Mouse (Mus musculus): ENCODE measurements around the gene Htra3. TPM values are rescaled to one million over a fixed set of nuclear protein-coding genes. Genes with fewer than 3 reads are reported as not detected.

The Htra3 gene
- polyA plus RNA-seq (2015; fragmentation: Nextera tagmentation; extraction: Ambion mirVana), result 53.5 and 58.1 TPM in 2 replicates

DNA sequence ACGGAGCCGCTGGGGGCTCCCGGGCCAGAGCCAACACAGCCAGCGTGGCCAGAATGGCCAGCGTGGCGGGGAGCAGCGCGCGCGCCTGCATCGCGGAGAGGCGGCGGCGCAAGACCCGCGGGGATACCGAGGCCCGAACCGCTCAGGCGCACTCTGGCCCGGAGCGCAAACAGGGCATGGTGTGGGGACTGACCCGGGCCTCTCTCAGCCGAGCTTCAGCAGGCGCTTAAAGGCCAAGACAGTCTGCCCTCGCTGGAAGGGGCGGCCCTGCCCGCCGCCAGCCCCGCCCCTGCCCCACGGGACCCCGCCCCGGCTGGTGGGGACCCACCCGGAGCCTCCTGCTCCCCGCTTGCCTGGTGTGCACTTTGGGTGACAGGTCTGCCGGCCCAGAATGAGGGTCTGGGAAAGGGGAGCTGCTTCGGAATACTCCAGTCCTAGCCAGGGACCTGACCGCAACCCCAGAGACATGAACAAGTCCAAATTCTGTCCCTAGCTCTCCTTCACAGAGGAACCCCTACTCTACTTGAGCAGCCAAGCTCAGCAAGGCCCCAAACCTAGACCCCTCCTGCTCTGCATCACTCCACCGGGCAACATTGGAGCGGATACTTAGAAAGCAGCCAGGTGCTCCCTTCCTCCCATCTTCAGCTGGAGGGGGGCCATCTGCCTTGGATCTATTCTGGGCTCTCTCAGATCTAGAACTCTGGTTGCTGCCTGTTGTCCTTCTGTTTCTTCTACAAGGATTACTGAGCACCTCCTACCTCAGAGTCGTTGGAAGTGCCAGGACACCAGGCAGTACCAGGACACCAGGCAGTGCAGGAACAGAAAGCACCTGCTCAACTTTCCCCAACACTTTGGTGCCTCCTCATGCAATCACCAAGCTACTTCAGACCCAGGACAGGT lies at the start of gene Htra3:
Gene Htra3 (minus strand): TSS at position 527 of the 900 bp plus-strand sequence.
- peak within 1 kb of the TSS; percentile 39; the same call in 1 of the 2 replicates for H3K27ac ChIP-seq (ENCODE audit: low read length)
- H3K4me2 ChIP-seq (ENCODE audit: low read depth, low read length), result peak within 1 kb of the TSS; percentile 91
- no peaks in the 10 kb centered on the region for H3K36me3 ChIP-seq (ENCODE audit: control insufficient read depth, insufficient read depth, low read length)
- H3K4me3 ChIP-seq (ENCODE audit: low read length), result peak within 1 kb of the TSS; percentile 57
- peaks cover 15% of the 10 kb centered on the region for H3K4me1 ChIP-seq (ENCODE audit: control insufficient read depth, insufficient read depth, low read length)
- H3K9ac ChIP-seq (ENCODE audit: low read depth, low read length), result peak within 1 kb of the TSS; percentile 75
- peak; percentile 63; the same call in 1 of the 2 replicates for ATAC-seq
- H3K9me3 ChIP-seq (ENCODE audit: control insufficient read depth, low read length), result no peaks in the 10 kb centered on the region
- H3K27me3 ChIP-seq (replicated peaks; ENCODE audit: control insufficient read depth, insufficient read depth, low read length), result peaks cover 12% of the 10 kb centered on the region
- WGBS, result 8% methylated on average over 42 of the region's 42 CpGs

- Histone ChIP-seq H3K4me3 (ENCODE audit: low read length) (peak overlapping the region; percentile 7), H3K4me1 (ENCODE audit: control insufficient read depth, insufficient read depth, low read length) (peaks cover 18% of the 10 kb centered on the region), H3K36me3 (ENCODE audit: control insufficient read depth, insufficient read depth, low read length) (no peaks in the 10 kb centered on the region), H3K9me3 (ENCODE audit: control insufficient read depth, low read length) (no peaks in the 10 kb centered on the region), H3K27me3 (replicated peaks; ENCODE audit: control insufficient read depth, insufficient read depth, low read length) (no peaks in the 10 kb centered on the region), H3K4me2 (ENCODE audit: low read depth, low read length) (no peak overlapping the region), H3K9ac (ENCODE audit: low read depth, low read length) (0 out of 2 replicates have a peak overlapping the region, but pooled peaks have one; percentile 38), H3K27ac (ENCODE audit: low read length) (peak overlapping the region; percentile 62)
- ATAC-seq, result peak; percentile 82
- WGBS, result 41% methylated on average over 11 of the region's 11 CpGs
Observed at GRCm38 (mm10) chr5:35728957-35729460, 49.4 kb upstream of the Htra3 start.

GRCm38 (mm10) chr5:35728344-35728956 lies 48.9 kb upstream of the Htra3 start:
- no peaks in the 10 kb centered on the region for H3K9me3 ChIP-seq (ENCODE audit: control insufficient read depth, low read length)
- H3K4me2 ChIP-seq (ENCODE audit: low read depth, low read length), result peak overlapping the region; percentile 17
- no peaks in the 10 kb centered on the region for H3K27me3 ChIP-seq (replicated peaks; ENCODE audit: control insufficient read depth, insufficient read depth, low read length)
- H3K4me1 ChIP-seq (ENCODE audit: control insufficient read depth, insufficient read depth, low read length), result peaks cover 15% of the 10 kb centered on the region
- H3K4me3 ChIP-seq (ENCODE audit: low read length), result peak overlapping the region; percentile 7
- peak overlapping the region; percentile 62 for H3K27ac ChIP-seq (ENCODE audit: low read length)
- 77% methylated on average over 12 of the region's 12 CpGs for WGBS
- no peaks in the 10 kb centered on the region for H3K36me3 ChIP-seq (ENCODE audit: control insufficient read depth, insufficient read depth, low read length)
- 0 out of 2 replicates have a peak overlapping the region, but pooled peaks have one; percentile 6 for H3K9ac ChIP-seq (ENCODE audit: low read depth, low read length)
- ATAC-seq, result no peak

- H3K9ac ChIP-seq (ENCODE audit: low read depth, low read length), result no peak overlapping the region
- H3K27ac ChIP-seq (ENCODE audit: low read length), result no peak overlapping the region
- no peak for ATAC-seq
- H3K4me3 ChIP-seq (ENCODE audit: low read length), result no peak overlapping the region
- no peaks in the 10 kb centered on the region for H3K27me3 ChIP-seq (replicated peaks; ENCODE audit: control insufficient read depth, insufficient read depth, low read length)
- H3K4me2 ChIP-seq (ENCODE audit: low read depth, low read length), result no peak overlapping the region
- H3K36me3 ChIP-seq (ENCODE audit: control insufficient read depth, insufficient read depth, low read length), result no peaks in the 10 kb centered on the region
- H3K4me1 ChIP-seq (ENCODE audit: control insufficient read depth, insufficient read depth, low read length), result peaks cover 19% of the 10 kb centered on the region
- WGBS, result 91% methylated on average over 5 of the region's 5 CpGs
- H3K9me3 ChIP-seq (ENCODE audit: control insufficient read depth, low read length), result no peaks in the 10 kb centered on the region
Observed at GRCm38 (mm10) chr5:35727447-35727846, 47.9 kb upstream of the Htra3 start.

GRCm38 (mm10) chr5:35725840-35726239 lies 46.3 kb upstream of the Htra3 start:
- 75% methylated on average over 3 of the region's 3 CpGs for WGBS
- H3K4me1 ChIP-seq (ENCODE audit: control insufficient read depth, insufficient read depth, low read length), result peaks cover 27% of the 10 kb centered on the region
- no peaks in the 10 kb centered on the region for H3K27me3 ChIP-seq (replicated peaks; ENCODE audit: control insufficient read depth, insufficient read depth, low read length)
- H3K4me3 ChIP-seq (ENCODE audit: low read length), result no peak overlapping the region
- H3K27ac ChIP-seq (ENCODE audit: low read length), result no peak overlapping the region
- ATAC-seq, result no peak
- H3K9ac ChIP-seq (ENCODE audit: low read depth, low read length), result no peak overlapping the region
- H3K4me2 ChIP-seq (ENCODE audit: low read depth, low read length), result no peak overlapping the region
- H3K36me3 ChIP-seq (ENCODE audit: control insufficient read depth, insufficient read depth, low read length), result no peaks in the 10 kb centered on the region
- no peaks in the 10 kb centered on the region for H3K9me3 ChIP-seq (ENCODE audit: control insufficient read depth, low read length)

GRCm38 (mm10) chr5:35723900-35724299 lies 44.3 kb upstream of the Htra3 start:
- Histone ChIP-seq H3K27me3 (replicated peaks; ENCODE audit: control insufficient read depth, insufficient read depth, low read length) (no peaks in the 10 kb centered on the region), H3K27ac (ENCODE audit: low read length) (no peak overlapping the region), H3K4me3 (ENCODE audit: low read length) (no peak overlapping the region), H3K36me3 (ENCODE audit: control insufficient read depth, insufficient read depth, low read length) (no peaks in the 10 kb centered on the region), H3K9ac (ENCODE audit: low read depth, low read length) (no peak overlapping the region), H3K9me3 (ENCODE audit: control insufficient read depth, low read length) (no peaks in the 10 kb centered on the region), H3K4me2 (ENCODE audit: low read depth, low read length) (no peak overlapping the region), H3K4me1 (ENCODE audit: control insufficient read depth, insufficient read depth, low read length) (peaks cover 36% of the 10 kb centered on the region)
- ATAC-seq, result no peak
- WGBS, result 65% methylated on average over 5 of the region's 5 CpGs

- Histone ChIP-seq H3K36me3 (ENCODE audit: control insufficient read depth, insufficient read depth, low read length) (no peaks in the 10 kb centered on the region), H3K4me3 (ENCODE audit: low read length) (no peak overlapping the region), H3K9me3 (ENCODE audit: control insufficient read depth, low read length) (no peaks in the 10 kb centered on the region), H3K9ac (ENCODE audit: low read depth, low read length) (no peak overlapping the region), H3K4me2 (ENCODE audit: low read depth, low read length) (no peak overlapping the region), H3K4me1 (ENCODE audit: control insufficient read depth, insufficient read depth, low read length) (peaks cover 43% of the 10 kb centered on the region), H3K27ac (ENCODE audit: low read length) (no peak overlapping the region), H3K27me3 (replicated peaks; ENCODE audit: control insufficient read depth, insufficient read depth, low read length) (no peaks in the 10 kb centered on the region)
- ATAC-seq, result no peak
- WGBS, result 52% methylated on average over 2 of the region's 2 CpGs
Observed at GRCm38 (mm10) chr5:35722654-35723053, 43.1 kb upstream of the Htra3 start.

GRCm38 (mm10) chr5:35721933-35722332 lies 42.4 kb upstream of the Htra3 start:
- no peak for ATAC-seq
- Histone ChIP-seq H3K9me3 (ENCODE audit: control insufficient read depth, low read length) (no peaks in the 10 kb centered on the region), H3K27me3 (replicated peaks; ENCODE audit: control insufficient read depth, insufficient read depth, low read length) (no peaks in the 10 kb centered on the region), H3K4me2 (ENCODE audit: low read depth, low read length) (no peak overlapping the region), H3K4me1 (ENCODE audit: control insufficient read depth, insufficient read depth, low read length) (peaks cover 49% of the 10 kb centered on the region), H3K9ac (ENCODE audit: low read depth, low read length) (no peak overlapping the region), H3K4me3 (ENCODE audit: low read length) (no peak overlapping the region), H3K36me3 (ENCODE audit: control insufficient read depth, insufficient read depth, low read length) (no peaks in the 10 kb centered on the region), H3K27ac (ENCODE audit: low read length) (no peak overlapping the region)
- WGBS, result 82% methylated on average over 2 of the region's 2 CpGs

DNA sequence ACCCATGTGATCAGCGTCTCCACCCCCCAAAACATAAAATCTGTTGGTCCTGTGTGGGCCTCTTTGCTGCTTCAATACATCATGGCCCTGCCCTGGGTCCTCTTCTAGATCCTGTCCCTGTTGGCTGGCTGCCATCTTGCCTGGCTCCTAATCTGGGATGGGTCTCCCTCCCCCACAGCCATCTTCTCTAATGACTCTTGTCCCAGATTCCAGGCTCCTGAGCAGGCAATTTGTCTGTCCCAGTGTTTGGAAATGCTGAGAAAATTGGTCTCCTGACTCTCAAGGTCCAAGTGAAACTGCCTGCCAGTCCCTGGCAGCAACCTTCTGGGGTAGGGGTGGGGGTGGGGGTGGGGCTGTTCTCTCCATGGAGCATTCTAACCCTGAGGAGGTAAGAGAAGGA lies 40.3 kb upstream of the Htra3 start:
- no peaks in the 10 kb centered on the region for H3K9me3 ChIP-seq (ENCODE audit: control insufficient read depth, low read length)
- H3K36me3 ChIP-seq (ENCODE audit: control insufficient read depth, insufficient read depth, low read length), result no peaks in the 10 kb centered on the region
- WGBS, result 79% methylated on average over 1 of the region's 1 CpGs
- H3K4me2 ChIP-seq (ENCODE audit: low read depth, low read length), result no peak overlapping the region
- no peaks in the 10 kb centered on the region for H3K27me3 ChIP-seq (replicated peaks; ENCODE audit: control insufficient read depth, insufficient read depth, low read length)
- no peak overlapping the region for H3K9ac ChIP-seq (ENCODE audit: low read depth, low read length)
- H3K4me3 ChIP-seq (ENCODE audit: low read length), result no peak overlapping the region
- H3K4me1 ChIP-seq (ENCODE audit: control insufficient read depth, insufficient read depth, low read length), result peaks cover 49% of the 10 kb centered on the region
- ATAC-seq, result no peak
- peak overlapping the region; percentile 28 for H3K27ac ChIP-seq (ENCODE audit: low read length)

All from intestine, embryonic 16.5 days (tissue).